Mouse (Mus musculus): Measurements from ENCODE around the gene 1700001C02Rik.

DNA sequence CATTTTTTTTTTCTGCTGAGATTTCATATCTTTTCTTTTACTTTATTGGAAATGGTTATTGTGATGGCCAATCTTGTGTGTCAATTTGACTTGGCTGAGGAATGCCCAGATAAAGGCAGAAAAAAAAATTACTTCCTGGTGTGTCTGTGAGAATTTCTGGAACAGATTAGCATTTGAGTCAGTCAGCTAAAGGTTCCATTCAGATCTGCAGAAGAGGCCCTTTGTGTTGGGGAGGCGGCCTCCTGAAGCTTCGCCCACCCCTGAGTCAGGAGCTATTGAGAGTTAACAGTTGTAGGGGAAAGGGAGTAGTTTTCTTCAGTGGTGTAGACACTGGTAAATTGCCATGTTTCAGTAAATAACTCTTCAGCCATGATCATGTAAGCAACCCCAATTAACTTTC is 29.4 kb downstream of the 1700001C02Rik start:
- TF ChIP-seq CTCF (IDR thresholded peaks at IDR 0.05; ENCODE audit: low read depth) (no peak), EP300 (IDR thresholded peaks at IDR 0.05; ENCODE audit: low read depth) (no peak)

Measured in liver, postnatal 0 days (tissue).